Mouse (Mus musculus): ENCODE results near the gene Khdrbs1.
A peak's percentile ranks its signal among the peaks of the same experiment; 100 is the strongest.
"Not testable (repeated sequence)": the region's sequence is repeated elsewhere in the genome, so short reads cannot be mapped to it uniquely, and the experiment has no call there.

Gene Khdrbs1

DNA sequence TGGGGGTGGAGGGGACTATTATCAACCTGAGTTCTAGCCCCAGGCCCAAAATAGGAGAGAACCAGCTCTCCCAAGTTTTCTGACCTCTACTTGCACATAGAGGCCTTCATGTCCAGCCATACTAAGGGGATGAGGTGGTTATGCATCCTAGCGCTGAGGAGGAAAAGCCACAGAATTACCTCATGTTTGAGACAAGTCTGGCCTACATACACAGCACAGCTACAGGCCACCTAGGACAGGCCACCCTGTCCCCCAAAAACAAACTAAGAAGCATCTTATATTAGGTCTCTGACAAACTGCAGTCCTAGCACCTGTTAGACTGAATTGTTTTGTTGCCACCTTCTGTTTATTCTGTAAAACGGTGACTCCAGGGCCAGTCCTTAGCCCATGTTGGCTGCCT, 1.4 kb upstream of the Khdrbs1 start:
- DNase-seq (ENCODE audit: low read depth, low spot score): no peak

DNA sequence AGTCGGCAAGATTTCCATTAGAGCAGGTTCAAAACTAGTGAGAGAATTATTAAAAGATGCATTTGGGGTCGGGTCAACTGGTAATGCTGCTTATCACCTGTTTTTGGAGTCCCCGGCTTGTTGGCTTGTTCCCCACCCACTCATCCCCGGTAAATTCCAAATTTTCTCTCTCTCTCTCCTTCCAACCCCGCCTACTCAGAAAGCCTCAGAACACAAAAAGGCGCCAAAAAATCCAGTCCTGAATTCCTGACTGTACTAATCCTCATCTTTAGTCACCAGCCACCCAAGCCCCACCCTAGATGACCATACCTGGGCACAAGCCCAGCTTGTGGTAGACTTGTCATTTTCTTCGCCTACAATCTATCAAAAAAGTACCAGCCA, 897 bp upstream of the Khdrbs1 start:
- DNase-seq (ENCODE audit: low read depth, low spot score): no peak

DNA sequence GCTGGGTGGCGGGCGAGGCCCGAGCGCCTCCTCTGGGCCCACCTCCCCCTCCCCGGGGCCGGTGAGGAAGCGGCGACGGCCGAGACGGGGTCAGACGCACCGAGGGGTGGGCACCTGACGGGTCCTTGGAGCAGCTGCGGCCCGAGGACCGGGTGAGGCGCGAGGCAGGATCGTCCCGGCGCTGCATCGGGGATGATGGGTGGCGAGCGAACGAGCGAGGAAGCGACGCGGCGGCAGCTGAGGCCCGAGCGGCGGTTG, 200 bp downstream of the Khdrbs1 start:
- no peak for DNase-seq (ENCODE audit: low read depth, low spot score)

DNA sequence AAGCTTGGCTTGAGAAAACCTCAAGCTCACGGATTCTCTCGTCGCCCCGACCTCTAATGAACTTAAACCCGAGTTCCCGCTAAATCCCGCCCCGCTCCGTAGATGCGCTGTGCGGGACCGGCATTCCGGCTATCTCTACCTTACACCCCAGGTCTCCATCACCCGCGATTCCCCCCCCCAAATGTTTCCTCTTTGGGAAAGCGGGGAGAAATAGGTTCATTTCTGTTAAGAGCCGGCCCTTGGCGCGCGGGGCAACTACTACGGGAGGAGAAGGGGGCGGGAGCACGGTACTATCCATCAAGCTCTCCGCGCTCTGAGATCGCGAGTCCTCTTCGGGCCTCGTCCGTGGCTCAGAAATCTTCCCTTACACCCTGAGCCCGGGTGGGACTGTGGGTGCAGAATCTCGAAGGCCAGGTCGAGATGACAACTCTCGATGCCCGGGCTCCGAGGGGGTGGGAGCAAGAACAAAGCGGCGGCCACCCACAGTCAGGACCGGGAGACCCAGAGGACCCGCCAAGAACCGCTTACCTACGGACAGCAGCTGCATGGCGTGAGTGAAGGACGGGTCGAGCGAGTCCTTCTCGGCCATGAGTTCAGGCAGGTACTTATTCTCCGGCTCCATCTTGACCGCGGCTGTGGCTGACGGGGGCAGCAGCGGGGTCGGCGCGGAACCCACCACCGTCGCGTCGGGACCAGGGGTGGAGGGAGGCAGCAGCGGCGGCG, 691 bp downstream of the Khdrbs1 start:
- peak; percentile 11 for DNase-seq (ENCODE audit: low read depth, low spot score)

DNA sequence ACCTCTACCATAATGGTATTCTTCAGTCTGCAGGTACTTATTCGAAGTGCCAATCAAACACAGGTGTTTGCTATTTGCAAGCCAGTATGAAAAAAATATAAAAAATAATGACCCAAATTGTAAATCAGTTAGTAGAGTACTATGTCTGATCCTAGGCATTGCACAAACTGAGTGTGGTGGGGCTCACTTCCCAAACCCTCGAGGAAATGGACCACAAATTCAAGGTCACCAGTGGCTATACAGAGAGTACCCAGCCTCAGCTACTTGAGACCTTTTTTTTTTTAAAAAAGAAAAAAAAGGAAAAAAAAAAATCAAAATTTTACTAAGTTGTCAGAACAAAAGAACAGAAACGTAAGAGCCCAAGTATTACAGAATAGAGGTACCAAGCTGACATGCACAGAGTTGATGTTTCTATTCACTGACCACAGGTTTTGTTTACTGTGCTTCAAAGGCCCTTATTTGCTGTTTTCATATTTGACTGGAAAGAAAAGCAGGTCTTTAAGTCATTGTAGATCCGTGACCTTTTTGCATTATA, 2.9 kb downstream of the Khdrbs1 start:
- no peak for DNase-seq (ENCODE audit: low read depth, low spot score)

DNA sequence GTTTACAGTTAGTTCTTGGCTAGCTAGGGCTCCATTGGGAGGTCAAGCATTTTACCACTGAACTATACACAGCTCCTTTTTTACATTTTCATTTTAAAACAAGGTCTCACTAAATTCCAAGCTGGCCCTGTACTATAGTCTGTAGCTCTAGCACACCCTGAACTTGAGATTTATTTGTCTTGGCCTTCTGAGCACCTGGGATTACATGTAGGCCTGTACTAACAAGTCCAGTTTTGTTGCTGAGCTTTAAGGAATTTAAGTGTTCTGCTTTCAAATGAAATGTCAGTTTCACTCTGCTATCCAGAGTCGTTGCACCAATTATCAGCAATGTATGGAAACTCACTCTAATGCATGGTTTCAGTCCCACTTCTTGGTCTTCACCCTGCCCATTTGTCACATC, 5.9 kb downstream of the Khdrbs1 start:
- no peak for DNase-seq (ENCODE audit: low read depth, low spot score)

DNA sequence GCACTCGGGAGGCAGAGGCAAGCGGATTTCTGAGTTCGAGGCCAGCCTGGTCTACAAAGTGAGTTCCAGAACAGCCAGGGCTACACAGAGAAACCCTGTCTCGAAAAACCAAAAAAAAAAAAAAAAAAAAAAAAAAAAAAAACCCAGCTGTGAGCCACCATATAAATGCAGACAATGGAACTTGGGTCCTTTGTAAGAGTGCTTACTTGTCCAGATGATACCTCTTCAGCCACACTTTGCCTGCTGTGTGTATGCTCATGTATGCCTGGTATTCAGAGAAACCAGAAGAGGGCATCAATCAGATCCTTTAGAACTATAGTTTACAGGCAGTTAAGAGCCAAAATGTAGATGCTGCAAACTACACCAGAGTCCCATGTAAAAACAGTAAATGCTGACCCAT, 6.6 kb downstream of the Khdrbs1 start:
- not testable (repeated sequence) for DNase-seq (ENCODE audit: low read depth, low spot score)

DNA sequence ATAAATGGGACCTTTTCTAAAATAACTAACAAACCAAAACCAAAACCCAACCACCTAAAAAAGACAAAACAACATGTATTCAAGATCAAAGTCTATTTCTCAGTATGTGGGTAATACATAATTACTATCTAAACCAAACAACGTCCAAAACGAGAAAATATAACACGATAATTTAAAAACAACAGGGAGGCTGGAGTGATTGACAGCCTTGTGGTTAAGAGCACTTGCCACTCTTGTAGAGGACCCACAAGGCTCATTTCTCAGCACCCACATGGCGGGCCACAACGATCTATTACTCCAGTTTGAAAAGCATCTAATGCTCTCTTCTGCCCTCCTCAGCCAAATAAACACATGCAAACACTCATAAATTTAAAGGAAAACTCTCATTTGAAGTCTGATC, 10.7 kb downstream of the Khdrbs1 start:
- DNase-seq (ENCODE audit: low read depth, low spot score): no peak

DNA sequence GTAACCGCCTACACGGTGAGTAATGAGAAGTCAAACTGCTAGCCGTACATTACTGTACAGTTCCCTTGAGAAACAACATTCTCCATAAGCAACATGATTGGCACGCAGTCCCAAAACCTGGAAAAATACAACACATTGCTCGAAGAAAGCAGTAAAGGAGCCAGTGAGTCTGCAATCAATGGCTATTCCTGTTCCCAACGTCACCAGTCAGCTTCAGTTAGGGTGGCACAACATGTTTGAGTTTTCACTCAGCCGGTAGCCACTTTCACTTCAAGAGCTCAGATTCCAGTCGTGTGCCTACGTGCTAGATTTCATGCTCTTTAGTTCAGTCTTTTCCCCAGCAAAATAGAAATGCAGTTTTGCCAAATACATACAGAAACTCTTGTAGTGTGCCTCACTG, 25.8 kb downstream of the Khdrbs1 start:
- no peak for DNase-seq (ENCODE audit: low read depth, low spot score)

DNA sequence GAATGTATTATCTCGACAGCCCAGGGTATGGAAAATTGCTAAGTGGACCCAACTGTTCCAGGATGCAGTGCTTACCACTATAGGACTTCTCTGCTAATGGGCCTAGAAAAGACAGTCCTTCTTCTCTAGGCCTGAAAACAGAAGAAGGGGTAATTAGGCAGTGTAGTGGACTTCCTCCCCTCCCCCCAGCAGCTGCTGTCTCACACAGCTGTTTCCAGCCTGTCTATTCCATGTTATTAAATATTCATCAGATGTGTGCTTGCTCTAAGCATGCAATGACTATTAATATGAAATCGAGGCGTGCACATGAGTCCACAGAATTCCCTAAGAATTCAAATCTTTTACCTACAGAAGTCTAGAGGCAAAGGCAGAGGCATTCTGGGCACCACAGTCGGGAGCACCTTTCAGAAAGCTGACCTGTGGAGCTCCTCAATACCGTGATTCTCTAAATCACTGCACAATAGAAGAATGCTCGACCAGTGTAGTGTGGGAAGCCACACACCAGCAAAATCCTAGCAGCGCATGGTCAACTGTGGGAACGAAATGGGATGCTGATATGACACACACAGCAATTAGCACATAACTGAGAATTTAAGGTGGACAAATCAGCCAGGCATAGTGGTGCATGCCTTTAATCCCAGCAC, 32.5 kb downstream of the Khdrbs1 start:
- no peak for DNase-seq (ENCODE audit: low read depth, low spot score)

DNA sequence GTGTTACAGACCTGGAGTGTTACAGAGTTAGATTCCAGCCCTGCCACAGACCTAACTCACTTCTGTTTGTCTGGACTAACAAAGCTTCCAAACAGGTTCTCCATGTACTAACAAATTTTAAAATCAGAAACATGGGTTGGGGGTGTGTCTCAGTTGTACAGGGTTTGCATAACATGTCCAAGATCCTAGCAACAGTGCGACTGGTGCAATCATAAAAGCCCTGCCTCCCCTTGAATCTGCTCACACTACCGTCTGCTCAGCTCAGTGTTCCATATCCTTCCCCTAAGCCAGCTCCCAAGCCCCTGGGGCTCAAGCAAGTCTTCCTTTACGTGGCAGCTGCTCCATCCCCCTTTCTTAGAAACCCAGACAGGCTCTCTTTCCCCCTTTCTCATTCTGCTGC, 35.4 kb downstream of the Khdrbs1 start:
- no peak for DNase-seq (ENCODE audit: low read depth, low spot score)

DNA sequence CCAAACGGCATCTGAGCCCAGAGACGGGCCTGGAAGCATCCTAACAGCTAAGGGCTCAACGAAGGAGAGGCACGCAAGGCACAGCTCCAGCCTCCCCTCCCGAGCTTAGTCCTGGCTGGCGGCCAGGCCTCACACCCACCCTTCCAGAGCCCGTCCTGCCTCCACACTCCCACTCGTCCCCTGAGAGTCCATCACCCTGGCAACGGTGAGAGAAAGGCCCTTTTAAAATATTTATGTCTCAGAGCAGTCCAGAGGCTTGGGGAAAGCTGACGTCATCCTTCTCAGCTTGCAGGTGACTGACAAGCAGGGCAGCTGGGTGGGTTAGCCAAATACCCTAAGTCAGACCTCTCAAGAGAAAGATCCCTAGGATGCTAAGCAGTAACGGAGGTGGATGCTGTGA, 39.6 kb downstream of the Khdrbs1 start:
- no peak for DNase-seq (ENCODE audit: low read depth, low spot score)

DNA sequence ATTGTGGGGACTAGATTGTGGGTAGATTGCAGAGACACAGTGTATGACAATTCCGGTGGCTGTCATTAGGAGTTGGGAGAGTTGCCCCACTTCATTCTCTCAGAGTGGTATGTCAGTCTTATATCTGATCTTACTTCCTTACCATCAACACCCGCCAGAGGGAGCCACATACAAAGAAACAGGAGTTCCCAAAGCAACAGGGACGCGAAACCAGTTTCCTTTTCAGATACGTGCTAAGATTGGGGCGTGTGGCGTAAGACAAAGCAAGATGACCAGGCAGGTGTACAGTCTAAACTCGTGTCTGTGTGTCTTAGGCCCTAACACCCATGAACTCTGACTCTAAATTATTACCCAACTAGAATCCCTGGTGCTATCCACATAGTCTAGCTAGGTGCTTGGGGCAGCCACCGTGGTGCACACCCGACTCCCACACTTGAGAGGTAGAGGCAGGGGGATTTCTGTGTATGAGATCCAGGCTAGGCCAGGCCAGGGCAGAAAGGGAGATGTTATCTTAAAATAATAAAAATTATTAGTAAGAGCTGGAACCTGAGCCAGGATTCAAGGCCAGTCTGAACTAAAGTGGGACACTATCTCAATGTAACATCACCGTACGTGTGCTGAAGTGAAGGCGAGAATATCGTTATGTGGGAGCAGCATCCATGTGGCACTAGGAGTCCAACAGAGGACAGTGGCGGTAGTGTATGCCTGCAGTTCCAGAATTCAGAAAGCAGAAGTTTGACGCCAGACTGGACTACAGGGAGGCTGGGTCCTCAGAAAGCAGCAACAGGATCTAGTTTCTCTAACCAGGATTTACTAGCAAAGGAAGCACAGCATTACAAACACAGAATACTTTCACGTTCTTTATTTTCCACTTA, 40.4 kb downstream of the Khdrbs1 start:
- DNase-seq (ENCODE audit: low read depth, low spot score): peak; percentile 81

DNA sequence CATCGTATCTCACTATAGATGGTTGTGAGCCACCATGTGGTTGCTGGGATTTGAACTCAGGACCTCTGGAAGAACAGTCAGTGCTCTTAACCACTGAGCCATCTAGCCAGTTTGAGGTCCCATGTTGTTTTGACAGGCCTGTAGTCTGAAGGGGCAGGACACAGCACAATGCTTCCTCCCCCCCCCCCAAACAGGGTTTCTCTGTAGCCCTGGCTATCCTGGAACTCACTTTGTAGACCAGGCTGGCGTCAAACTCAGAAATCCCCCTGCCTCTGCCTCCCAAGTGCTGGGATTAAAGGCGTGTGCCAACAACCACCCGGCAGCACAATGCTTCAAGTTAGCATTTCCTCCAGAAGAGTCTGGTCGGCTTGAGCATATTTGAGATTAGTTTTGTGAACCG, 41.4 kb downstream of the Khdrbs1 start:
- not testable (repeated sequence) for DNase-seq (ENCODE audit: low read depth, low spot score)

DNA sequence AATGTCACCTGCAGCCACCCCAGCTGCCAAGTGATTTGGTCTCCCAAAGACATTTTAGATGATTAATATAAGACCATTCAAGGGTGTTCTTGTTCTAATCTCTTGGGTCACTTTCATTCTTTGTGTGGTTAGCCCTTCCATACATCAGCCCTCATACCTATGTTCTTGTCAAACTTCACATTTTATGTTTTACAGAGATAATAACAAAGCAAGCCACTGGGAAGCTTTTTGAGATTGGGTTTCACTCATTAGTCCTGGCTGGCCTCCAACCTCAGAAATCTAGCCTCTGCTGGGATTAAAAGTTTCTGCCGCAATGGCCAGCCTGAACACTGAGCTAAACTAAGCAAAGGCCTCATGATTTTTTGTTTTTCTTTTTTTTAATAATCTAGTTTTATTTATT, 41.9 kb downstream of the Khdrbs1 start:
- DNase-seq (ENCODE audit: low read depth, low spot score): no peak

DNA sequence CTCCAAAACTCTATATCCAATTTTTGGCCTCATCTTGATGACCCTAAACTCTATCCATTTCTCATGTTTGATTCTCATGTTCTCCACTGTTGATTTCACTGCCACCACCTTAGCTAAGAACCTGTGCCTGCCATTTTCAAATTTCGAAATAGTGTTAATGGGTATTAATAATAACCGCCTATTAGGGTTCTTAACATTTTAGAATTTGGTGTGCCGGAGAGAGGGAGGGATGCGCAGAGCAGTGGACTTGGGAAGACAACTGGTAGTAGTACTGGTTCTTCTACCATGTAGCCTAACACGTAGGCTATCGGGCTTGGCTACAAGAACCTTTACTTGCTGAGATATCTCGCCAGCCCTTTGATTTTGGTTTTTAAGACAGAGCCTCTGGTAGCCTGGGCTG, 44.9 kb downstream of the Khdrbs1 start:
- no peak for DNase-seq (ENCODE audit: low read depth, low spot score)

DNA sequence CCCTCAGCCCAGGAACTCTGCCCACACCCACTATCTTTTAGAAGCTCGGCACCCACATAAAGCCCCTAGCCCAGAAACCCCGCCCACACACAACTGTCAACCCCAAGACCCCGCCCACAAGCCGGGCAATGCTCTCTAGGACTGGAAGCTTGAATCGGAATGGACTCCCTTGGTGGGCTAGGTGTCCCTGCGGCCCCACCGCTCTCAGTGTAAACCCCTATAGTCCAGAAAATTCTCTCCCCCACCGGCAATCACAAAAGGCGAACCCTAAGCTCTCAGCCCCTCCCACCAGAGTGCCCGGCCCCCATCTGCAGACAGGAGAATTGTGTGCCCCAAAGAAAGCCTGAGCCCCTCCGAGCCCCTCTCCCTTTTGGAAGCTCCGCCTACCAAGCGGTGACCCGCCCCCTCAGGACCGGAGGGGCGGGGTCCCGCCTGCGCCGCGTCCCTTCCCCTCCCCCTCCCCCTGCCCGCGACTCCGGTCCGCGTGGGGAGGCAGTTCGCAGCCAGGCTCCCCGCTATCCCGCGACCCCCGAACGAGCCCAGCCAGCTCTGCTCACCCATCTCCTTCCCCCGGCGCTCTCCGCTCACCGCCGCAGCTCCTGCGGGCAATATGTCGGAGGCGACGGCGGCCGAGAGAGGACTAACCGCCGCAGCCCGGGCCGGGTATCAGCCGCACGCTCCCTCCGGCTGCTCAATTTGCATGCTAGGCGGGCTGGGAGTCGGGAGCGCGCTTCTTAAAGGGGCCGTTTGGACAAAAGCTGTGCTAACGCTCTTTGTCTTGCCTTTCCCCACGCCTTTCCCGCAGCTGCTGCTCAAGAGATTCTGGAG, 45.7 kb downstream of the Khdrbs1 start, which contains the start of gene Tmem39b:
TSS of gene Tmem39b (minus strand) at position 681 of the 828 bp plus-strand sequence.
- DNase-seq (ENCODE audit: low read depth, low spot score): peak; percentile 84

DNA sequence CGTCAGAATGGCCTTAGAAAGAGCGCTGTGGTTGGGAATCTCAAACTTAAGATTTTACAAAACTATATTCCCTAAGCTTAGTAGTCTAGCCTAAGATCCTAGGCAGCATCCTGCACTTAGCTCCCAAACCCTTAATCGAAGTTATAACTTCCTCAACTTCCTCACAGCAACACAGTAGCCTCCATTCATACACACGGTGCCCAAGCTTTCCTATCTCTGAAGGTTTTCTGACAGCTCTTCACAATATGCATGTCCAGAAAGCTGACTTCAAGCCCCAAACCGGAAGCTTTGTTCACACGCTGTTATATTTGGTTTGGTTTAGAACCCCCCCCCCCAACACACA, 46.3 kb downstream of the Khdrbs1 start:
- no peak for DNase-seq (ENCODE audit: low read depth, low spot score)

DNA sequence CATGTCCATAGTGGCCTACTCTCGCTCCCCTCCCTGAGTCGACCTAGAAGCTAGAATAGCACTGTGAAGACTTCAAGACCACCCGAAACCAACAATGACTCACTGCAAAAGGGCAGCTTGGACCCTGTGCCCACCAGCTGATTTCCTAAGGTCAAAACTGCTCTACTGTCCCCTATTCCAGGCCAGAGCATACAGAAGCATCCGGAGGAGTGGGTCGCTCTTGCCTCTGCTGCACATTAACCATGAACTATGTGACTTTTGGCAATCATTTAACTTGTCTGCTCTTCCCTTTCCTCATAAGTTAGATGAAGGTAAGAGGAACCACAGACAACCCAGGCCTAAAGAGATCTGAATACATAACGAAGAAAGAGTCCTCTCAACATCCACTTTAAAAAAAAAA, 57.6 kb downstream of the Khdrbs1 start:
- no peak for DNase-seq (ENCODE audit: low read depth, low spot score)

DNA sequence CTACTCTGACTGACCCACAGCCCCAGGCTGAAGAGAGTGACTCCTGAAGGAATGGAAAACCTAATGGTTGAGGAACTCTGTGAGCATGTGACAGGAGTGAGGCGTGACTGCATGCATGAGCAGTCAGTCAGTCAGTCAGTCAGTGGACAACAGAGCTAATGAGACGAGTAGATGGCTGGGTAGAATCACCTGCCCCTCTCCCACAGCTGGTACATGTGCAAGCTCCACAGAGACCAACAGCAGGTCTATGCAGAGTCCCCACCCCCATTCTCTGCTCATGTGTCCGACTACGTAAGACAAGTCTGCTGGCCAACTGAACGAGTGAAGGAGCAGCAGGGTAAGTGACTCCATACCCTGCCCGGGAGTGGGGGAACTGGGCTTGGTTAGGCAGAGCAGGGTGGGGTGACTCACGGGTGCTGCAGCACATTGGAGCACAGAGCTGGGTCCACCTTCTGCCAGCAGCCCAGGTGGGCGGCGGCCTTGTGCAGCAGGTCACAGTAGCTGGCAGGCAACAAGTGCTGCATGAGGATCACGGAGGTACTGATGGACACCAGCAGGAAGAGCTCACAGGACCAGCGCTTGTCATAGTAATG, 58.1 kb downstream of the Khdrbs1 start:
- no peak for DNase-seq (ENCODE audit: low read depth, low spot score)

DNA sequence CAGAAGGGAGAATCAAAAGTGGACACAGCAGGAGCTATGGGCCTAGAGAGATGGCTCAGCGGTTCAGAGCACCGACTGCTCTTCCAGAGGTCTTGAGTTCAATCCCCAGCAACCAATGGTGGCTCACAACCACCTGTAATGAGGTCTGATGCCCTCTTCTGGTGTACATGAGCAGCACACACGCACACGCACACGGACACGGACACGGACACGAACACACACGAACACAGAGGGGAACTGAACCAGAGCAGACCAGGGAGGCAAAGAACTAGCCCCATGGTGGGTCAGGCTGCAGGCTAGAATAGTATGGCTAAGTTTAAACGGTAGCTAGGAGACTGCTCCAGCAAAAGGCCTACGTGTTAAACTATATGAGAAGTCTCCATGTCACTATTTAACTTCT, 60.3 kb downstream of the Khdrbs1 start:
- DNase-seq (ENCODE audit: low read depth, low spot score): no peak

Measured in retina, postnatal 7 days (tissue).